ENCODE assay signal across 33 mouse cellular contexts in genomic region chr9:75384337-75384962, GRCm38 (mm10). TPM values are rescaled to one million over a fixed set of nuclear protein-coding genes. Genes with fewer than 3 reads are reported as not detected.
DNase-seq lines count a peak whose midpoint lies in the region; ATAC-seq and TF ChIP-seq lines count a peak whose summit lies in the region.
"Had no signal": no experiment of that assay in that cellular context is flagged by ENCODE, and none has a peak within 500 bp of the region (broad histone marks: within the 10 kb centered on the region; RNA-seq: fewer than 3 reads in every experiment).

No protein-coding gene starts in this region.

- TF ChIP-seq CTCF in midbrain, postnatal 0 days (IDR thresholded peaks at IDR 0.05), result no peak

- WGBS in forebrain, embryonic 12.5 days, result 82% methylated on average over 3 of the region's 3 CpGs
- WGBS in forebrain, embryonic 15.5 days, result 79% methylated on average over 3 of the region's 3 CpGs
- WGBS in midbrain, embryonic 11.5 days, result 91% methylated on average over 3 of the region's 3 CpGs
- WGBS in midbrain, postnatal 0 days, result 81% methylated on average over 3 of the region's 3 CpGs
- WGBS in intestine, embryonic 16.5 days, result 65% methylated on average over 3 of the region's 3 CpGs
- WGBS in stomach, embryonic 16.5 days, result 77% methylated on average over 3 of the region's 3 CpGs
- 82% methylated on average over 3 of the region's 3 CpGs for WGBS in heart, embryonic 11.5 days (ENCODE audit: insufficient replicate concordance)

- H3K9me3 ChIP-seq in forebrain, embryonic 12.5 days, result no peaks in the 10 kb centered on the region
- H3K9me3 ChIP-seq in forebrain, embryonic 15.5 days, result no peaks in the 10 kb centered on the region
- no peaks in the 10 kb centered on the region for H3K9me3 ChIP-seq in midbrain, embryonic 11.5 days (ENCODE audit: control insufficient read depth, low read length)
- H3K9me3 ChIP-seq in midbrain, postnatal 0 days (ENCODE audit: low read length), result no peaks in the 10 kb centered on the region
- no peaks in the 10 kb centered on the region for H3K9me3 ChIP-seq in intestine, embryonic 16.5 days (ENCODE audit: control insufficient read depth, low read length)
- no peaks in the 10 kb centered on the region for H3K9me3 ChIP-seq in stomach, embryonic 16.5 days (replicated peaks; ENCODE audit: control insufficient read depth, low read length)
- no peaks in the 10 kb centered on the region for H3K9me3 ChIP-seq in heart, embryonic 11.5 days (replicated peaks; ENCODE audit: control insufficient read depth, low read length)
- H3K9me3 ChIP-seq: embryonic facial prominence, embryonic 13.5 days; hindbrain, embryonic 12.5 days; lung, embryonic 15.5 days; neural tube, embryonic 13.5 days had no signal

- H3K4me1 ChIP-seq in forebrain, embryonic 12.5 days, result no peaks in the 10 kb centered on the region
- H3K4me1 ChIP-seq in forebrain, embryonic 15.5 days, result no peaks in the 10 kb centered on the region
- no peaks in the 10 kb centered on the region for H3K4me1 ChIP-seq in midbrain, embryonic 11.5 days (ENCODE audit: control insufficient read depth, insufficient read depth, low read length)
- no peaks in the 10 kb centered on the region for H3K4me1 ChIP-seq in midbrain, postnatal 0 days (ENCODE audit: insufficient read depth, low read length)
- no peaks in the 10 kb centered on the region for H3K4me1 ChIP-seq in intestine, embryonic 16.5 days (ENCODE audit: control insufficient read depth, insufficient read depth, low read length)
- H3K4me1 ChIP-seq in stomach, embryonic 16.5 days (ENCODE audit: control insufficient read depth, insufficient read depth, low read length), result no peaks in the 10 kb centered on the region
- H3K4me1 ChIP-seq in heart, embryonic 11.5 days (ENCODE audit: control insufficient read depth, insufficient read depth, low read length), result no peaks in the 10 kb centered on the region
- H3K4me1 ChIP-seq: embryonic facial prominence, embryonic 13.5 days; hindbrain, embryonic 12.5 days; lung, embryonic 15.5 days; neural tube, embryonic 13.5 days had no signal

- no peak overlapping the region for H3K9ac ChIP-seq in forebrain, embryonic 12.5 days
- no peak overlapping the region for H3K9ac ChIP-seq in forebrain, embryonic 15.5 days (replicated peaks)
- no peak overlapping the region for H3K9ac ChIP-seq in midbrain, embryonic 11.5 days (ENCODE audit: low read length)
- H3K9ac ChIP-seq in midbrain, postnatal 0 days (replicated peaks; ENCODE audit: low read length, poor library complexity, severe bottlenecking), result no peak overlapping the region
- no peak overlapping the region for H3K9ac ChIP-seq in intestine, embryonic 16.5 days (ENCODE audit: low read depth, low read length)
- no peak overlapping the region for H3K9ac ChIP-seq in stomach, embryonic 16.5 days (ENCODE audit: low read length)
- H3K9ac ChIP-seq in heart, embryonic 11.5 days (ENCODE audit: low read depth, low read length), result no peak overlapping the region
- H3K9ac ChIP-seq: embryonic facial prominence, embryonic 13.5 days; hindbrain, embryonic 12.5 days; lung, embryonic 15.5 days; neural tube, embryonic 13.5 days had no signal

- no peak overlapping the region for H3K27ac ChIP-seq in forebrain, embryonic 12.5 days
- H3K27ac ChIP-seq in forebrain, embryonic 15.5 days (replicated peaks), result no peak overlapping the region
- H3K27ac ChIP-seq in midbrain, embryonic 11.5 days (ENCODE audit: low read depth, low read length), result no peak overlapping the region
- no peak overlapping the region for H3K27ac ChIP-seq in midbrain, postnatal 0 days (ENCODE audit: low read depth, low read length)
- no peak overlapping the region; the same call in 1 of the 2 replicates for H3K27ac ChIP-seq in intestine, embryonic 16.5 days (ENCODE audit: low read length)
- no peak overlapping the region for H3K27ac ChIP-seq in stomach, embryonic 16.5 days (ENCODE audit: low read length)
- H3K27ac ChIP-seq in heart, embryonic 11.5 days (ENCODE audit: low read depth, low read length), result no peak overlapping the region
- H3K27ac ChIP-seq: embryonic facial prominence, embryonic 13.5 days; hindbrain, embryonic 12.5 days; lung, embryonic 15.5 days; neural tube, embryonic 13.5 days had no signal

- DNase-seq in midbrain, embryonic 11.5 days (ENCODE audit: low spot score, missing footprints), result peak; percentile 81
- no peak for DNase-seq in midbrain, postnatal 0 days (ENCODE audit: low spot score)
- no peak for DNase-seq in cerebellum, postnatal 36 days
- DNase-seq: adrenal gland, postnatal 25 days; cerebellum, adult 11-12 months; cerebellum, adult 9-11 months; gastrocnemius, postnatal 14 days; heart, postnatal 36 days; kidney, adult 8-10 months; kidney, postnatal 10 days; liver; retina, postnatal 1 day; right cerebral cortex, postnatal 14 days; thymus, adult 2 months had no signal

- no peak overlapping the region for H3K4me2 ChIP-seq in forebrain, embryonic 12.5 days
- no peak overlapping the region for H3K4me2 ChIP-seq in forebrain, embryonic 15.5 days (replicated peaks)
- no peak overlapping the region for H3K4me2 ChIP-seq in midbrain, embryonic 11.5 days
- no peak overlapping the region for H3K4me2 ChIP-seq in midbrain, postnatal 0 days (ENCODE audit: low read depth, low read length, poor library complexity, severe bottlenecking)
- H3K4me2 ChIP-seq in intestine, embryonic 16.5 days (ENCODE audit: low read depth, low read length), result no peak overlapping the region
- no peak overlapping the region for H3K4me2 ChIP-seq in stomach, embryonic 16.5 days (ENCODE audit: low read depth, low read length)
- no peak overlapping the region for H3K4me2 ChIP-seq in heart, embryonic 11.5 days
- H3K4me2 ChIP-seq: embryonic facial prominence, embryonic 13.5 days; hindbrain, embryonic 12.5 days; lung, embryonic 15.5 days; neural tube, embryonic 13.5 days had no signal

- H3K36me3 ChIP-seq in forebrain, embryonic 12.5 days (replicated peaks), result peaks cover 26% of the 10 kb centered on the region
- peaks cover 23% of the 10 kb centered on the region for H3K36me3 ChIP-seq in forebrain, embryonic 15.5 days
- peaks cover 17% of the 10 kb centered on the region for H3K36me3 ChIP-seq in midbrain, embryonic 11.5 days (ENCODE audit: control insufficient read depth, insufficient read depth, low read length)
- H3K36me3 ChIP-seq in midbrain, postnatal 0 days (ENCODE audit: insufficient read depth, low read length), result peaks cover 13% of the 10 kb centered on the region
- no peaks in the 10 kb centered on the region for H3K36me3 ChIP-seq in intestine, embryonic 16.5 days (ENCODE audit: control insufficient read depth, insufficient read depth, low read length)
- peaks cover 11% of the 10 kb centered on the region; the same call in 1 of the 2 replicates for H3K36me3 ChIP-seq in stomach, embryonic 16.5 days (ENCODE audit: control insufficient read depth, insufficient read depth, low read length)
- peaks cover 12% of the 10 kb centered on the region for H3K36me3 ChIP-seq in heart, embryonic 11.5 days (ENCODE audit: control insufficient read depth, insufficient read depth, low read length)

- no peaks in the 10 kb centered on the region for H3K27me3 ChIP-seq in forebrain, embryonic 12.5 days
- H3K27me3 ChIP-seq in forebrain, embryonic 15.5 days, result no peaks in the 10 kb centered on the region
- no peaks in the 10 kb centered on the region for H3K27me3 ChIP-seq in midbrain, embryonic 11.5 days (ENCODE audit: control insufficient read depth, insufficient read depth, low read length)
- no peaks in the 10 kb centered on the region for H3K27me3 ChIP-seq in midbrain, postnatal 0 days (ENCODE audit: insufficient read depth, low read length)
- H3K27me3 ChIP-seq in intestine, embryonic 16.5 days (replicated peaks; ENCODE audit: control insufficient read depth, insufficient read depth, low read length), result no peaks in the 10 kb centered on the region
- no peaks in the 10 kb centered on the region for H3K27me3 ChIP-seq in stomach, embryonic 16.5 days (ENCODE audit: control insufficient read depth, insufficient read depth, low read length)
- H3K27me3 ChIP-seq in heart, embryonic 11.5 days (ENCODE audit: control insufficient read depth, insufficient read depth, low read length), result no peaks in the 10 kb centered on the region
- H3K27me3 ChIP-seq: embryonic facial prominence, embryonic 13.5 days; hindbrain, embryonic 12.5 days; lung, embryonic 15.5 days; neural tube, embryonic 13.5 days had no signal

- H3K4me3 ChIP-seq in forebrain, embryonic 12.5 days (replicated peaks), result no peak overlapping the region
- H3K4me3 ChIP-seq in forebrain, embryonic 15.5 days, result no peak overlapping the region
- H3K4me3 ChIP-seq in midbrain, embryonic 11.5 days (ENCODE audit: low read depth, low read length), result no peak overlapping the region
- H3K4me3 ChIP-seq in midbrain, postnatal 0 days (ENCODE audit: low read depth, low read length), result no peak overlapping the region
- no peak overlapping the region for H3K4me3 ChIP-seq in intestine, embryonic 16.5 days (ENCODE audit: low read length)
- H3K4me3 ChIP-seq in stomach, embryonic 16.5 days (replicated peaks; ENCODE audit: low read length), result no peak overlapping the region
- no peak overlapping the region for H3K4me3 ChIP-seq in heart, embryonic 11.5 days (ENCODE audit: low read depth, low read length)
- H3K4me3 ChIP-seq: embryonic facial prominence, embryonic 13.5 days; hindbrain, embryonic 12.5 days; lung, embryonic 15.5 days; neural tube, embryonic 13.5 days had no signal

- ATAC-seq in forebrain, embryonic 12.5 days (ENCODE audit: low FRiP score), result peak; percentile 20; the same call in 1 of the 2 replicates
- no peak for ATAC-seq in forebrain, embryonic 15.5 days (replicated peaks)
- peak; percentile 44; the same call in 1 of the 2 replicates for ATAC-seq in midbrain, embryonic 11.5 days (ENCODE audit: low FRiP score)
- ATAC-seq in midbrain, postnatal 0 days (ENCODE audit: low FRiP score), result no peak
- ATAC-seq in intestine, embryonic 16.5 days, result peak; percentile 92
- peak; percentile 29; the same call in 1 of the 2 replicates for ATAC-seq in stomach, embryonic 16.5 days (ENCODE audit: insufficient read depth, low FRiP score)
- no peak for ATAC-seq in heart, embryonic 11.5 days (replicated peaks; ENCODE audit: insufficient number of reproducible peaks, low FRiP score, low TSS enrichment)
- ATAC-seq: midbrain, embryonic 16.5 days had no signal

RNA-seq across cellular contexts. Expression of gene Mapk6, which starts 25.4 kb away (rescaled TPM):
- polyA plus RNA-seq in forebrain, embryonic 12.5 days (2016; fragmentation: Nextera tagmentation; extraction: Ambion mirVana), result 167 and 177 TPM in 2 replicates
- 137 and 138 TPM in 2 replicates for polyA plus RNA-seq in forebrain, embryonic 15.5 days (2015; fragmentation: Nextera tagmentation; extraction: Ambion mirVana)
- polyA plus RNA-seq in midbrain, embryonic 11.5 days (2014; fragmentation: Nextera tagmentation; extraction: Ambion mirVana), result 193 and 199 TPM in 2 replicates
- 164 and 181 TPM in 2 replicates for total RNA-seq in midbrain, postnatal 0 days (2014; rRNA removed)
- 103 and 109 TPM in 2 replicates for polyA plus RNA-seq in midbrain, postnatal 0 days (2015; fragmentation: Nextera tagmentation; extraction: Ambion mirVana)
- 43.5 and 45.9 TPM in 2 replicates for polyA plus RNA-seq in intestine, embryonic 16.5 days (2015; fragmentation: Nextera tagmentation; extraction: Ambion mirVana)
- polyA plus RNA-seq in stomach, embryonic 16.5 days (2015; fragmentation: Nextera tagmentation; extraction: Ambion mirVana), result 49.1 and 51.9 TPM in 2 replicates
- polyA plus RNA-seq in heart, embryonic 11.5 days (2014; fragmentation: Nextera tagmentation; extraction: Ambion mirVana), result 70.0 and 77.5 TPM in 2 replicates

RNA-seq across cellular contexts. Expression of gene Bcl2l10, which starts 36.9 kb away (rescaled TPM):
- not detected in 2 replicates for polyA plus RNA-seq in forebrain, embryonic 12.5 days (2016; fragmentation: Nextera tagmentation; extraction: Ambion mirVana)
- polyA plus RNA-seq in forebrain, embryonic 15.5 days (2015; fragmentation: Nextera tagmentation; extraction: Ambion mirVana), result not detected in 2 replicates
- not detected in 2 replicates for polyA plus RNA-seq in midbrain, embryonic 11.5 days (2014; fragmentation: Nextera tagmentation; extraction: Ambion mirVana)
- not detected in 2 replicates for total RNA-seq in midbrain, postnatal 0 days (2014; rRNA removed)
- not detected in 2 replicates for polyA plus RNA-seq in midbrain, postnatal 0 days (2015; fragmentation: Nextera tagmentation; extraction: Ambion mirVana)
- polyA plus RNA-seq in intestine, embryonic 16.5 days (2015; fragmentation: Nextera tagmentation; extraction: Ambion mirVana), result not detected in 2 replicates
- polyA plus RNA-seq in stomach, embryonic 16.5 days (2015; fragmentation: Nextera tagmentation; extraction: Ambion mirVana), result not detected in 2 replicates
- not detected in 2 replicates for polyA plus RNA-seq in heart, embryonic 11.5 days (2014; fragmentation: Nextera tagmentation; extraction: Ambion mirVana)
- total RNA-seq: adrenal gland, postnatal 25 days; common myeloid progenitor, adult 5-6 weeks; gastrocnemius, postnatal 14 days; granulocyte monocyte progenitor cell, adult 5-6 weeks; heart, postnatal 36 days; layer of hippocampus, adult 18-20 months; layer of hippocampus, postnatal 10 days; left cerebral cortex, adult 18-20 months; megakaryocyte-erythroid progenitor cell, adult 5-6 weeks had no signal
- polyA plus RNA-seq: embryonic facial prominence, embryonic 13.5 days; heart, embryonic 16.5 days; hindbrain, embryonic 12.5 days; limb, embryonic 11.5 days; liver, embryonic 16.5 days; lung, embryonic 15.5 days; midbrain, embryonic 16.5 days; neural tube, embryonic 13.5 days; thymus, adult 2 months had no signal

RNA-seq across cellular contexts. Expression of gene Leo1, which starts 56.9 kb away (rescaled TPM):
- 55.1 and 57.1 TPM in 2 replicates for polyA plus RNA-seq in forebrain, embryonic 12.5 days (2016; fragmentation: Nextera tagmentation; extraction: Ambion mirVana)
- polyA plus RNA-seq in forebrain, embryonic 15.5 days (2015; fragmentation: Nextera tagmentation; extraction: Ambion mirVana), result 40.6 and 40.7 TPM in 2 replicates
- 45.2 and 49.9 TPM in 2 replicates for polyA plus RNA-seq in midbrain, embryonic 11.5 days (2014; fragmentation: Nextera tagmentation; extraction: Ambion mirVana)
- total RNA-seq in midbrain, postnatal 0 days (2014; rRNA removed), result 27.7 and 27.8 TPM in 2 replicates
- 43.0 and 45.0 TPM in 2 replicates for polyA plus RNA-seq in midbrain, postnatal 0 days (2015; fragmentation: Nextera tagmentation; extraction: Ambion mirVana)
- polyA plus RNA-seq in intestine, embryonic 16.5 days (2015; fragmentation: Nextera tagmentation; extraction: Ambion mirVana), result 26.8 and 31.1 TPM in 2 replicates
- 33.3 and 34.9 TPM in 2 replicates for polyA plus RNA-seq in stomach, embryonic 16.5 days (2015; fragmentation: Nextera tagmentation; extraction: Ambion mirVana)
- 33.5 and 36.0 TPM in 2 replicates for polyA plus RNA-seq in heart, embryonic 11.5 days (2014; fragmentation: Nextera tagmentation; extraction: Ambion mirVana)

Comparison
In these comparisons a context has a peak if more than half of its experiments do, and no peak if none do; other contexts are left out.
1. ATAC-seq: peak in forebrain, embryonic 12.5 days (single experiment), midbrain, embryonic 11.5 days (single experiment), intestine, embryonic 16.5 days (single experiment) and stomach, embryonic 16.5 days (single experiment); none in forebrain, embryonic 15.5 days (single experiment), midbrain, postnatal 0 days (single experiment) and heart, embryonic 11.5 days (single experiment).